Mouse (Mus musculus): ENCODE measurements around the gene Sparcl1.

The Sparcl1 gene

DNA sequence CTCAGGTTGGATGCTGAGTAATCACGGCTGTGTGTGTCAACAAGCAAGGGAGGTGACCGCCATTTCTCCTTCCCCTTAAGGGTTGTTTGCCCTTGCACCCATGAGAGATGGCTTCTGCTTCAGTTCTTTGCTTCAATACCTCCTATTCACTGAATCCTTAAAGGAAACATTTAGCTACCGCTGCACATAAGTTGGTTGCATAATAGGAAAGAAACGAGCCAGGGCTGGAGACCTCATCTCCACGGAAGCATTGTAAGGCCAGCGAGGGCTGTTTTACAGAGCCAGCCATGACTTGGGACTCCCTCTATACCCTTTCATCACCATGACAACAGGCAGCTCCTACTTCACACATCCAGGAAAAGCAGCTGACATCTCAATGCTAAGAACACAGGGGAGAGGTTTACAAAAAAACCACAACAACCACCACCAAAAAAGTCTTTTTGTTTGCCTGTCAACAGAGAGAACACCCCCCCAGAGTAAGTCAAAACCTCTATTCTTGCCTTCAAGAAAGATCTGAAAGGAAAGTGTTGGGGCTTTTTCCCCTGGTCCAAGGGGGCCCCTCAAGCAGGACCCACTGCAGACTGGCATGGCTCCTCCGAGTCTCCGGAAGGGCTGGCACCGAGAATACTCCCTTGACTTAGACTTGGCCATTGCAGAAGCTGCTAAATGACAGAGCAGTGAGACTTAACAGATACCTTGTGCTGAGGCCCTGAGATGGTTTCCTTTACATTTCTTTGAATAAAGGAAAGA, 3.2 kb downstream of the Sparcl1 start:
- no peak for DNase-seq (ENCODE audit: low spot score)

GRCm38 (mm10) chr5:104109516-104109915, 4.0 kb downstream of the Sparcl1 start:
- no peak for DNase-seq (ENCODE audit: low spot score)

DNA sequence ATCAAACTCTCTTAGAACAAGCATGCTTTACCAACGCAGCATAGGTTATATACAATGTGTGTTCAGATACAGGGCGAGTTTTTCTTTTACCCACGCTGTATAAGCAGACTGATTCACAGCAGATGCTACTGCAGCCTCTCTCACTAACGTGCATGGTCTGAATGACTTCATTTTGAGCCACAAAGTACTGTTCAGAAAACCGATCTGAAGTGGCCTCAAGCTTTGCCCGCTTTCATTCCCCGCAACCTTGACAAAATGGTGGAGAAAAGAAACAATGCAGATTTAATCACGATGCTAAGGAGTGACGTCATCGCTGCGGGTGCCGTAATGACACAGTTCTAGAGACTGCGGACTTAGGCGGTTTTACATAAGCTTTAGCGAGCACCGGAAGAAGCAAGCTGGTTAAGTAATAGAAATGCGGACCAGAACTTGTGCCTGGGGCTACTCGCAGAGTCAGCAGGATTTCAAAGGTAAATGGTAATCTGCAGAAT, 4.6 kb downstream of the Sparcl1 start:
- no peak for DNase-seq (ENCODE audit: low spot score)

GRCm38 (mm10) chr5:104108127-104108875, 5.2 kb downstream of the Sparcl1 start:
- no peak for DNase-seq (ENCODE audit: low spot score)

DNA sequence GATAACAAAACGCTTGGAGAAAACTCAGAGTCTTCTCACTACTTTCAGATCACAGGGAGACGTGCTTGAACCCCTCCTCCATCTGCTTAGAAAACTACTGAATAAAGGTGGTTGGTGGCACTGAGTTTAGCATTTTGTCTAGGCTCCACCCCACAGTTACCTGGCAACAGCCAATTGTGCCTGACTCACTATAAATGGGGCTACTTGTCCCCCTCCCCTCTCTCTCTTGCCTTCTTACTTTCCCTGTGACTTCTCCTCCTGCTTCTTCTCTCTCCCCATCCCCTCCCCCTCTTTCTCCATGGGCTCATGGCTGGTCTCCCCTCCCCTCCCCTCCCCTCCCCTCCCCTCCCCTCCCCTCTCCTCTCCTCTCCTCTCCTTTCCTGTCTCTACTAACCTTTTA, 9.4 kb downstream of the Sparcl1 start:
- no peak for DNase-seq (ENCODE audit: low spot score)

GRCm38 (mm10) chr5:104103171-104103570, 10.4 kb downstream of the Sparcl1 start:
- DNase-seq (ENCODE audit: low spot score), result no peak

DNA sequence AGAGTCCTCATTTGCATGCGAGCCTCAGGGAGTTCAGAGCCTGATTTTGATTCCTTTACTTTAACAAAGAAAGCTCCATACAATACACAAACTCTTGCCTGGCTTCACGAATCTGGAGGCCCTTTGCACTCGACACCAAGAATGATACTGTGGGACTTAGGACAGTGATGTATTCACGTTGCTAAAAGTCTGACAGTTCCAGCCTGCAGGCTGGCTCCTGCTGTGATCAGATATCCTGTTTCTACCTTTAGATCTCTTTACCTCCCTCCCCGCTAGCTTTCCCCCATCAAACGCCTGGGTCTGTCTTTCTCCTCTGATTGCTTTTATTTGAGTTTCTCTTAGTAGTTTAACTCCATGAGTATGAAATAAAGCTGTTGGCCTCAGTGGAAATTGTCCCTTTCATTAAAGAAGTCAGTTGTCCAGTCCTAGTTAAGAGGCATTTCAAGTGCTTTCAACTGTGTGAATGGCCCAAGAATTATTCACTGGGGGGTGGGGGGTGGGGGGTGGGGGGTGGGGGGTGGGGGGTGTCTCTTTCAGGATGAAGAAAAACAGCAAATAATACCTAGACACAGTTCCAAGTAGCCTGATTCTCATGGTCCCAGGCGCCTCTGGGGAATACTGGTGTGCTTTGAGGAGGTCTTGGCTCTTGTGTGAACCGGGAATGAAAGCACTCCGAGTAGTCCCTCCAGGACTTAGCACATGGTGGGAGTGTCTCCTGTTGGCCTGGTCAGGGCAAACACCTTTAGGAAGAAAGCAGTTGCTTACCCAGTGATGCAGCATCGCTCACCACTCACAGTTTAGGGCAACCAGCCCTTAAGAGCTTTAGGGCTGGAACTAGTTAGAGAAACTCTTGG, 11.6 kb downstream of the Sparcl1 start:
- no peak for DNase-seq (ENCODE audit: low spot score)

DNA sequence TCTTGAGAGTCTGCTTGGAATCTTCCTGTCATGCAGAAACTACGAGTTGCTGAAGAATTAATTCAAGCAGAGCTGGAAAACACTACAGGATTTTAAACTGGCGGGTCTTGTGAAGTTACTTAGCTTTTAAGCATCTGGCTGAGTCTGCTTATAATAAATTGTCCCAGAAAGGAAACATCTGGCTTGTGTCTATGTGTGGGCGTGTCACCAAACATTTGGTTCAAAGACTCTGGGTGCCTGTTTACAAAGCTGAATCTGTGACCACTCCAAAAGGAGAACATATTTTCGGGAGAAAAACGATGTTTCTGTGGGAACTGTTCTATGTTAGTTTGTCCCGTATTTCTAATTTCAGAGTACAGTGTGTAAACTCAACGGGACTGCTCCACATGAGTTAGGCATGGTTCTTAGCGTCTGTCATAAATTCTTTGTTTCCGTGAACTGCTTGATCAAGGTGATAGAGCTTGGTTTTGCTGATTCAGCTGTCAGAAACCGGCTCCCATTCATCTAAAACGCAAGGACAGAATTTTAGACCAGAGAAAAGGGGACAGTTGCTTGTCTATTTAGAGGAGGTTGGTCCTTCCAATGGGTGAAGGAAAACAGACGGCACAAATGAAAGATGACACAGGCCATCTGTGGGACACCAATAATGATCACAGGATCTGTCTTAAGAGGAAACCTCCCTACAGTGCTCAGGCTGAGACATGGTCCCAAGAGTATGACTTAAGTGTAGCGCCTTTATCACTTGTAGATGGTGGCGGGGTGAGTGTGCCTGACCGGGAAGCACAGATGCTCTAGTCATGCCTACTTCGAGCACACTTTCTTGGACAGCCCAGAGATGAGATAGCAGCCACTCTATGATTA, 17.2 kb downstream of the Sparcl1 start:
- no peak for DNase-seq (ENCODE audit: low spot score)

DNA sequence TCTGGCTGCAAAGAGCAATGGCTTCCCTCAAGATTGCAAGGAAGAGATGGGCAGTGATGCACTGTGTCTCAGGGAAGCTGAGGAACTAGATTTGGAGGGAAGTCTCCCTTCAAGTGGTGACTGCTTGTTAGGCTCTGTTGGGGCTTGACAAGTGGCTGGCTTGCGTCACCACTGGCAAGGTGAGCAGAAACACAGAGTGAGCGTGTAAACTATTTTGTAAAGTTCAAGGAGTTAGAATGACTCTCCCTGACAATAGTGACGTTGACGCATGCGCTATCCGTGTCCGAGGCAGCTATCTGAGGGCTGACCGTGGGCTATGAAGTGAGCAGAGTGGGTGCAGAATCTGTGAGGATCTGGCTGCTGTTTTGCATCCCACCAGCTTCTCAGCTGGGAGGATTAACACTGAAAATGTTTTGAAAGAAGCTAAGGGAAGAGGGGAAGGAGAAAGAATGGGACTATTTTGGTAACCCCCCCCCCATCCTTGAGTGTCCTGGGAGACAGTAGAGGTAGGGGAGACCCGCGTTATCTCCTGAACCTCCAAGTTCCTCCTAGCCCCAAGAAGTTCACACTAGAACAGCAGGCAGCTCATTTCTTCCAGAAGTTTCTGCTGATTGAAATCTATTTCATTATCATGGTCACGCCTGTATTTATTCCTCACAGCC, 18.0 kb downstream of the Sparcl1 start:
- DNase-seq (ENCODE audit: low spot score), result no peak

GRCm38 (mm10) chr5:104089751-104090150, 23.8 kb downstream of the Sparcl1 start:
- no peak for DNase-seq (ENCODE audit: low spot score)

- no peak for DNase-seq (ENCODE audit: low spot score)
These were observed 28.2 kb downstream of the Sparcl1 start for GRCm38 (mm10) chr5:104085366-104085765.

DNA sequence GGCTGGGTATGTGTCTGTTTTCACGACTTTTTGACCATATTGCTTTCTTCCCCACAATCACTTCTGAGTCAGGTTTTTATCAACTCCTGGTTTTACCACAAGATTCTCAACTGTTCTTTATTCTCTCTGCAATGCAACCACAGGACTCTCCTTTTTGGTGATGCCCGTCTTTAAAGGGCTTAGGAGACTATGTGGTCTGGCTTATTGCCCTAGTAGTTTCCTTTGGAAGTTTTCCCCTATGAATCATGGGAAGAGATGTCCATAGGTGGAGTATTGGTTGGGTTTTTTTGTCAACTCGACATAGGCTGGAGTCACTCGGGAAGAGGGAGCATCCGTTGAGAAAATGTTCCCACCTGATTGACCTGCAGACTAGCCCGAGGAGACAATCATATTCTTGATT, 32.8 kb downstream of the Sparcl1 start:
- no peak for DNase-seq (ENCODE audit: low spot score)

- DNase-seq (ENCODE audit: low spot score), result no peak
These were observed 36.0 kb downstream of the Sparcl1 start, which contains the start of gene Gm17660 for GRCm38 (mm10) chr5:104077508-104077907. Gene Gm17660, minus strand, starts transcription at chr5:104077608.

DNA sequence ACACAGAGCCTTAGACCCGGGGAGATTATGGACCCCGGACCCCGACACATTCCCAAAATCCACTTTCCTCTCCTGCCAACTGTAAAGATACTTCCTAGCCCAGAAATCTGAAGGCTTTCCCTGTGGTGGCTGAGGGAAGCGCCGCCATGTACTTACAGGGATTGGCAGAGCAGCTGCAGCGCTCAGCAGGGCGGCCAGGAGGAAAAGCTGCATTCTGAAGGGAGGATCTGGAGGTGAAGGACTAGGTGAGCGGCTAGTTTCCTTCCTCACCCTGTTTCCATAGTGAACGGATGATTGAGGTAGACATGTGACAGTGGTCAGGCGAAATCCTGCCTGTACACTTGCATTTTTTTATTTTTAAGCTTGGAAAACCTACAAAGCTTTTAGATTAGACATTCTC, 37.2 kb downstream of the Sparcl1 start:
- DNase-seq (ENCODE audit: low spot score), result no peak

DNA sequence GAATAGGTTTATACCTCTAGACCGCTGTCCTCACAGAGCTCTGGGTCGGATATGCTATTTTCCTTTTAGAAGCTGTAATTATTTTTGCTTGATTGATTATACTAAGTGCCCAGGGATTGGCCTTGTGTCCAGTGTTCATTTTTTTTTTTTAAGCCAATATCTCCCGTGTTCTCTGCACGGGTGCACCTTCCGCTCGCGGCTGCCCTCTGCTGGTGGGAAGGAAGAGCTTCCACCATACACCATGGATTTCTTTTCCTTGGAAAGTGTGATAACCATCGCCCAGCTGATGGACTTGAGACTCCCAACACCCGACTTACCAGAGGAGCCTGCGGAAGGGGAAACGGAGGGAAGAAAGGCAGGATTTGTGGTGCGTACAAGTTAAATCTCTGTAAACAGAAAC, 39.1 kb downstream of the Sparcl1 start:
- DNase-seq (ENCODE audit: low spot score), result peak; percentile 27

DNA sequence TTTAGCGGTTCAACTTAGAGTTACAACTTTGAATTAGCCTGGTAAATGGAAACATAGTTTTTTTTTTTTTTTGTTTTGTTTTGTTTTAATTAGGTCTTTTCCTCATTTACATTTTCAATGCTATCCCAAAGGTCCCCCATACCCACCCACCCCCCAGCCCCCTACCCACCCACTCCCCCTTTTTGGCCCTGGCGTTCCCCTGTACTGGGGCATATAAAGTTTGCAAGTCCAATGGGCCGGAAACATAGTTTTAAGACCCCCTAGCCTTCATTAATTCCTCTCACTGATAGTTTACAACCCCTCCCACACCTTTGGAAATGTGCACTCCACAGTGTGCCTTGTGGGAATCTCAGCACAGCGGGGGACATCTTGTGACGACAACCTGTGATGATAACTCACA, 39.9 kb downstream of the Sparcl1 start:
- no peak for DNase-seq (ENCODE audit: low spot score)

GRCm38 (mm10) chr5:104072272-104072886, 41.2 kb downstream of the Sparcl1 start:
- DNase-seq (ENCODE audit: low spot score), result no peak

GRCm38 (mm10) chr5:104071048-104071447, 42.5 kb downstream of the Sparcl1 start:
- DNase-seq (ENCODE audit: low spot score), result no peak

DNA sequence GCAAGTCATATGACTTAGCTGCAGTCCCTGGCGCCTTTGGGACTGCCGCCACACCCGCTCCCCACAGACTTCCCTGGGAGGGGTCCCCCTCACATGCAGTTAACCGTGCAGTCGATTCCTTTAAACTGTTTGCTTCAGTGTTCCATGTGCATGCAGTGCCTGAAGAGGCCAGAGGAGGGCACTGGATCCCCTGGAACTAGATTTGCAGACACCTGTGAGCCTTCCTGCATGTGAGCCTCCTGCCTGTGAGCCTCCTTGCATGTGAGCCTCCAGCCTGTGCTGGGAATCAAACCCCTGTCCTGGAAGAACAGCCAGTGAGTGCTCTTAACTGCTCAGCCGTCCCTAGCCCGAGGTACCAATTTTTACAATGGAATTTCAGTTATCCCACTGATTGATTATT, 44.8 kb downstream of the Sparcl1 start:
- no peak for DNase-seq (ENCODE audit: low spot score)

DNA sequence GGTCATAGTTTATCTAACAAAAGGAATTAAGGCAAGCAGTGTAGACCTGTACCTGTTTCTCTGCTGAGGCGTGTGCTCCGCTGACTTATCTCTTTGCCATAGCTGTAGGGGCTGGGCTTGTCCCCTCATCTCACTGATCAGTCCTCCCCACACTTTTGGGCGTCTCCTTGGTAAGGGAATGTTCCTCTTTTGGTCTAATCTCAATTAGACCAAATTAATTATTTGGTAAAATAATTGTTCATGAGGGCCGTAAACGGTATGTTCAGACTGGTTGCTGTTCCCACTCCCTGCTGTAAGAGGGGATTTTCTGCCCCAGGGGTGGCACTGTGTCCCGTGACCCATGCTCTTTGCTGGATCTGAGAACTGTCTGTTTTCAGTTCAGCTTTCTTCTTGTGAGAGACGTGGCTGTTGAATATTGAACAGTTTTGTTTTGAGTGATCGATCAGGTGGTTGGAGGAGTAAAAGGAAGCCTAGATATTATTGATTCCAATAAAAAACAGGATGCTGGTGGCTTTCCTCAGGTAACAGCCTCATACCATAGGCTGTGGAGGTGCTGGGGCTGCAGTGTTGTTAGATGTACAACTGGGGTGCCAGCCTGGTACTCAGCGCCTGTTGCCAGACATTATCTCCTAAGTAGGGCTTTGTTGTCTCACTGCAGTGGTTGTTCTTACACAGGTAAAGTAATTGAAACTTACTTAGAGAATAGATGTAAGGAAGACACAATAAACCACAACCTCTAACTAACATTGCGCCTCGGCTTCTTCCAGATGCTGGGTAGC, 50.6 kb downstream of the Sparcl1 start:
- no peak for DNase-seq (ENCODE audit: low spot score)

All from ovary, postnatal 10 days (tissue).